Mouse (Mus musculus) inflammation-experienced regulatory T-cells (primary cell): ENCODE results near the gene Slc39a8. TPM values are rescaled to one million over a fixed set of nuclear protein-coding genes. Genes with fewer than 3 reads are reported as not detected.

ENCODE experiments used
- polyA plus RNA-seq, 2 experiments: library from polyadenylated mRNA; unstranded; fragments of 100-300 nt; shearing (Covaris generic); gene quantifications; one replicate each; pipeline ENCODE4 v1.2.1; 2017

The Slc39a8 gene
- polyA plus RNA-seq: 1 to 10 TPM; 4.2 to 9.6 TPM

DNA sequence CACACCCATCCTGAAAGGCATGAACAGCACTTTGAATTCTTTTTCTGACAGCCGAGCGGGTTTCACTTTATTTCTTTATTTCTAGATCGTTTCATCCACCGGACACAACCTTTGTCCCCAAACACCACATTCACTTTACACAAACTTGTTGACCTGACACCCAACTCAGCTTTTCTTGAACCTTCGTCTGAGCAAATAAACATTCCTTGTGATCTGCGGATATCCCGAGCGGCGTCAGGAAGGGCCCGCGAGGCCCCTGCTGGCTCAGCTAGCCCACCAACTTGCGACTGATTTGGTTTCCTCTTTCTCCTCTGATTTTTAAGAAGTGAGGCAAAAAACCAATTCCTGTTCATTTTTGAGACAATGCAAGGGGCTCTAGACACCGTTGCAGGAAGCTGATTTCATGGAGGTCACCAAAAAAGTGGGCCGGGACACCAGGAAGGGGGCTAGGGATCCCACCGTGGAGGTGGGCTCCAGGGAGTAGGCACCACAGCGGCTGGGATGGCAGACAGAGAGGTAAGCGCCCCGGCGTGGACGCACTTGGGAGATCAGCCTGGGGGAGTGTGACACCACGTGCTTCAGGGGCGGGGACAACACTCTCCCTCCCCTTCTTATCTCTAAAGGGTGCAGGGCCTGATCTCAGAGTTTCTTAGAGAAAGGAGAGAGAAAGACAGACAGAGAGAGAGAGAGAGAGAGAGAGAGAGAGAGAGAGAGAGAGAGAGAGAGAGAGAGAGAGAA is at the start of gene Slc39a8:
Gene Slc39a8 (plus strand): TSS at position 264 of the 738 bp plus-strand sequence.

Other genes starting within 250 kb of the Slc39a8 start
- 10 to 100 TPM; 51.9 to 68.3 TPM for gene Nfkb1, start 133.7 kb upstream of the Slc39a8 start, polyA plus RNA-seq